Mouse (Mus musculus) megakaryocyte, embryonic 14.5 days (primary cell): ENCODE results near the gene Olfr136.

Source experiments
- FLI1 ChIP-seq: IDR thresholded peaks from 2 replicates; pipeline ENCODE4 v1.6.1; 2012; ENCODE audit warnings: low read length, inconsistent platforms, mixed read lengths
- GATA1 ChIP-seq: IDR thresholded peaks from 3 replicates; pipeline ENCODE4 v1.6.1; 2012; ENCODE audit warnings: mixed read lengths, low read length, inconsistent platforms, borderline replicate concordance

GRCm38 (mm10) chr17:38329531-38329930, at the start of gene Olfr136:
- no peak for TF ChIP-seq GATA1
- no peak for TF ChIP-seq FLI1
